Mouse (Mus musculus) left cerebral cortex, postnatal 25 days (tissue): ENCODE measurements at regions not wholly inside any gene's neighbourhood (a gene's known extent, or its start where the extent isn't known, plus 50 kb on each side); places are given as distances from the start of the nearest gene placed in this dataset.

Experiments used
- DNase-seq, 2 experiments: peaks; one replicate each; pipeline ENCODE4 v3.0.0; 2022; ENCODE audit warnings: low spot score in 2 of 2, mixed read lengths in 1 of 2
- intact Hi-C: fragments of 180-260 bp; cut with DNase I; formaldehyde crosslinking; loops from one replicate; pipeline ENCODE4 v1.15.1; 2025

- intact Hi-C loops = no loop called here
- no peak for DNase-seq
These were observed 717.1 kb upstream of the 4930412O13Rik start for GRCm38 (mm10) chr2:9163819-9164560.

- intact Hi-C loops = no loop called here
- DNase-seq = no peak
These were observed 698.9 kb upstream of the 4930412O13Rik start for GRCm38 (mm10) chr2:9182127-9182526.

- DNase-seq = no peak
- intact Hi-C loops = no loop called here
These were observed 696.8 kb upstream of the 4930412O13Rik start for GRCm38 (mm10) chr2:9184243-9184642.

GRCm38 (mm10) chr2:9185780-9186483, 695.1 kb upstream of the 4930412O13Rik start:
- no peak for DNase-seq
- intact Hi-C loops = no loop called here

- DNase-seq = no peak
- intact Hi-C loops = no loop called here
These were observed 687.9 kb upstream of the 4930412O13Rik start for GRCm38 (mm10) chr2:9193195-9193594.

GRCm38 (mm10) chr2:9197025-9197424, 684.0 kb upstream of the 4930412O13Rik start:
- no peak for DNase-seq
- intact Hi-C loops = no loop called here

- intact Hi-C loops = no loop called here
- DNase-seq = no peak
These were observed 673.1 kb upstream of the 4930412O13Rik start for GRCm38 (mm10) chr2:9207963-9208362.
